Mouse (Mus musculus): ENCODE results near the gene Aipl1.

GRCm38 (mm10) chr11:72060416-72060815, 23.1 kb upstream of the Aipl1 start:
- TF ChIP-seq FLI1 (IDR thresholded peaks at IDR 0.05; ENCODE audit: low read length) = no peak
- TF ChIP-seq GATA1 (IDR thresholded peaks at IDR 0.05; ENCODE audit: borderline replicate concordance, low read length) = no peak

All from megakaryocyte, embryonic 14.5 days (primary cell).